Comparison of ENCODE assay signal across 9 mouse cellular contexts in the genomic region with DNA sequence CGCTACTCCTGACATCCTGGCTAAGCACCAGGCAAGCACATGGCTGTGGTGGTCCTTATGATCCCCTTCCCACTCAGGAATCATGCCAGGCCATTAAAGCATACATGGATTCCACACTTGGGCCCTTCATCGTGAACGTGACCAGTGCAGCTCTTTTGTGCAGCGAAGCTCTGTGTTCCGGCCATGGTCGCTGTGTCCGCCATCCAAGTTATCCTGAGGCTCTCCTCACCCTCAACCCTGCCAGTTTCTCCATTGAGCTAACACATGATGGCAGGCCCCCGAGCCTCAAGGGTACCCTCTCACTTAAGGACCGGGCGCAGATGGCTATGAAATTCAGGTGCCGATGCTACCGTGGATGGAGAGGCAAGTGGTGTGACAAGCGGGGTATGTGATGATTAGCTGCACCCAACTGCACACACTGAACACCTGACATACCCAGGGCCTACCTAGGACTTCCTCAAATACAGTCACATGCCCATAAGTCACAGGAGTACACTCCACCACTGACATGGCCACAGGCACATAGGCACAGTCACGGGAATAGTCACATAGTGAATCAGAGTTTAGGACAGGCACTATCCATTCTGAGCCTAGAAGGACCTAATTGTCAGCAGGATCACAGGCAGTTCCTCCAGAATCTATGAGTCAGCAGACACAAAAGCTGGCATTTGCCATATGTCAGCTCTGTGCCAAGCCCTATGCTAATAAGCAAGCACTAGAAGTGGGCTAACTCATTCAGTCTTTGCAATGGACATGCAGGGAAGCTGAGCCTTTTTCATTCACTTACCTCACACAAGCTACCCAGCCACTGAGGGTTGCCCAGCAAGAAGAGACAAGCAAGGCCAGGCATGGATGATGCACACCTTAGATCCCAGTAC. TPM values are rescaled to one million over a fixed set of nuclear protein-coding genes. Genes with fewer than 3 reads are reported as not detected.
DNase-seq lines count a peak whose midpoint lies in the region; ATAC-seq lines count a peak whose summit lies in the region.
"Had no signal": no experiment of that assay in that cellular context is flagged by ENCODE, and none has a peak within 500 bp of the region (broad histone marks: within the 10 kb centered on the region; RNA-seq: fewer than 3 reads in every experiment).

No protein-coding gene starts in this region.

- H3K4me1 ChIP-seq in embryonic facial prominence, embryonic 14.5 days (ENCODE audit: control insufficient read depth, insufficient read depth, low read length): peaks cover 11% of the 10 kb centered on the region
- H3K4me1 ChIP-seq in liver, embryonic 15.5 days (replicated peaks): peaks cover 92% of the 10 kb centered on the region

- peak overlapping the region; percentile 92; the same call in 1 of the 2 replicates for H3K27ac ChIP-seq in embryonic facial prominence, embryonic 14.5 days (replicated peaks; ENCODE audit: low read depth, low read length)
- peak overlapping the region; percentile 96 for H3K27ac ChIP-seq in liver, embryonic 15.5 days (replicated peaks)

- H3K36me3 ChIP-seq in embryonic facial prominence, embryonic 14.5 days (ENCODE audit: control insufficient read depth, insufficient read depth, low read length): peaks cover 17% of the 10 kb centered on the region
- H3K36me3 ChIP-seq in liver, embryonic 15.5 days (replicated peaks): peaks cover 20% of the 10 kb centered on the region

- no peak for ATAC-seq in embryonic facial prominence, embryonic 14.5 days (ENCODE audit: low read depth)
- ATAC-seq in liver, embryonic 15.5 days (ENCODE audit: insufficient read depth): no peak

- H3K9me3 ChIP-seq in embryonic facial prominence, embryonic 14.5 days (ENCODE audit: control insufficient read depth, low read length): no peaks in the 10 kb centered on the region
- no peaks in the 10 kb centered on the region for H3K9me3 ChIP-seq in liver, embryonic 15.5 days (replicated peaks)

- H3K9ac ChIP-seq in embryonic facial prominence, embryonic 14.5 days (ENCODE audit: low read depth, low read length): no peak overlapping the region
- H3K9ac ChIP-seq in liver, embryonic 15.5 days: no peak overlapping the region

- no peaks in the 10 kb centered on the region for H3K27me3 ChIP-seq in embryonic facial prominence, embryonic 14.5 days (replicated peaks; ENCODE audit: control insufficient read depth, insufficient read depth, low read length)
- H3K27me3 ChIP-seq in liver, embryonic 15.5 days: no peaks in the 10 kb centered on the region

- intact Hi-C loops in gastrocnemius, postnatal 14 days (cut with DNase I; ENCODE audit: low total_unique reads): no loop called here

- no peak overlapping the region for H3K4me3 ChIP-seq in embryonic facial prominence, embryonic 14.5 days (ENCODE audit: low read depth, low read length)
- H3K4me3 ChIP-seq in liver, embryonic 15.5 days (replicated peaks): no peak overlapping the region

- H3K4me2 ChIP-seq in embryonic facial prominence, embryonic 14.5 days (ENCODE audit: low read depth, low read length): 0 out of 2 replicates have a peak overlapping the region, but pooled peaks have one; percentile 68
- 0 out of 2 replicates have a peak overlapping the region, but pooled peaks have one; percentile 80 for H3K4me2 ChIP-seq in liver, embryonic 15.5 days

- 89% methylated on average over 14 of the region's 14 CpGs for WGBS in embryonic facial prominence, embryonic 14.5 days
- WGBS in liver, embryonic 15.5 days (ENCODE audit: insufficient replicate concordance): 88% methylated on average over 14 of the region's 14 CpGs

- peak; percentile 71 for DNase-seq in layer of hippocampus, adult 9-11 months
- no peak for DNase-seq in layer of hippocampus, adult 11-12 months (ENCODE audit: low spot score)
- peak; percentile 53 for DNase-seq in NIH3T3 (ENCODE audit: low read depth)
- DNase-seq in embryonic facial prominence, embryonic 14.5 days (ENCODE audit: low spot score): no peak
- no peak for DNase-seq in urinary bladder, adult 18-20 months (ENCODE audit: low spot score in 2 of 2)
- DNase-seq in gastrocnemius, postnatal 14 days: no peak
- DNase-seq: gastrocnemius, postnatal 36 days; right cerebral cortex, postnatal 4 days had no signal

RNA-seq across cellular contexts. Expression of a gene that starts 0.6 kb away (rescaled TPM):
- polyA plus RNA-seq in embryonic facial prominence, embryonic 14.5 days (2014; fragmentation: Nextera tagmentation; extraction: Ambion mirVana): 15.9 and 18.0 TPM in 2 replicates
- polyA plus RNA-seq in liver, embryonic 15.5 days (2015; fragmentation: Nextera tagmentation; extraction: Ambion mirVana): 12.3 and 12.8 TPM in 2 replicates
- total RNA-seq in gastrocnemius, postnatal 14 days (2021): 10 to 100 TPM; 12.0 TPM

RNA-seq across cellular contexts. Expression of a gene that starts 1.4 kb away (rescaled TPM):
- polyA plus RNA-seq in embryonic facial prominence, embryonic 14.5 days (2014; fragmentation: Nextera tagmentation; extraction: Ambion mirVana): 1.2 and 1.4 TPM in 2 replicates
- polyA plus RNA-seq in liver, embryonic 15.5 days (2015; fragmentation: Nextera tagmentation; extraction: Ambion mirVana): 0.64 TPM in 2 replicates
- under 1 TPM; 0.23 to 0.49 TPM for total RNA-seq in gastrocnemius, postnatal 14 days (2021)

RNA-seq across cellular contexts. Expression of a gene that starts 2.5 kb away (rescaled TPM):
- 5.6 and 6.8 TPM in 2 replicates for polyA plus RNA-seq in embryonic facial prominence, embryonic 14.5 days (2014; fragmentation: Nextera tagmentation; extraction: Ambion mirVana)
- polyA plus RNA-seq in liver, embryonic 15.5 days (2015; fragmentation: Nextera tagmentation; extraction: Ambion mirVana): 3.2 and 4.2 TPM in 2 replicates
- total RNA-seq in gastrocnemius, postnatal 14 days (2021): 1 to 10 TPM; 2.6 to 2.7 TPM

RNA-seq across cellular contexts. Expression of a gene that starts 8.2 kb away (rescaled TPM):
- 46.7 and 52.3 TPM in 2 replicates for polyA plus RNA-seq in embryonic facial prominence, embryonic 14.5 days (2014; fragmentation: Nextera tagmentation; extraction: Ambion mirVana)
- 161 and 198 TPM in 2 replicates for polyA plus RNA-seq in liver, embryonic 15.5 days (2015; fragmentation: Nextera tagmentation; extraction: Ambion mirVana)
- total RNA-seq in gastrocnemius, postnatal 14 days (2021): 10 to 100 TPM; 33.5 to 42.7 TPM

RNA-seq across cellular contexts. Expression of a gene that starts 11.5 kb away (rescaled TPM):
- 106 and 112 TPM in 2 replicates for polyA plus RNA-seq in embryonic facial prominence, embryonic 14.5 days (2014; fragmentation: Nextera tagmentation; extraction: Ambion mirVana)
- polyA plus RNA-seq in liver, embryonic 15.5 days (2015; fragmentation: Nextera tagmentation; extraction: Ambion mirVana): 48.8 and 56.3 TPM in 2 replicates
- total RNA-seq in gastrocnemius, postnatal 14 days (2021): 10 to 100 TPM; 12.7 to 14.5 TPM

Comparison
In these comparisons a context has a peak if more than half of its experiments do, and no peak if none do; other contexts are left out.
1. DNase-seq: peak in layer of hippocampus, adult 9-11 months (single experiment) and NIH3T3 (single experiment); none in layer of hippocampus, adult 11-12 months (single experiment), embryonic facial prominence, embryonic 14.5 days (single experiment), urinary bladder, adult 18-20 months (0 of 2) and gastrocnemius, postnatal 14 days (single experiment).